ENCODE assay signal across 9 mouse cellular contexts in the genomic region with DNA sequence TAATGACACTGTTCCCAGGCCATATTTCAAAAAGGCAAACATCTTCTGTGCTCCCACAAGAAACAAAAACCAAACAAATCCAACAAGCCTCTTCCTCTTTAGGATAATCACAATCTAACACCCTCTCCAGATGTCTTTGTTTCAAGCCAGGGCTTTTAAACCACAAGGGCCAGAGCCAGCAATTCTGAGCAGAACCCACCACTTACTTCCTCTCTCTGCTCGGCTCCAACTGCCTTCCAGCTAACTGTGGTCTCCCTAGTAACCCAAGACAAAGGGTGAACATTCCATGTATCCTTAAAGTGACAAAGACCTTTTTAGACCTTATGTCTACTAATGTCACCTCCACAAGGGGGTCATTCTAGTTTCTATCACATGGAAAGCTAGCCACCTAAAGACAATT. TPM values are rescaled to one million over a fixed set of nuclear protein-coding genes. Genes with fewer than 3 reads are reported as not detected.
A peak's percentile ranks its signal among the peaks of the same experiment; 100 is the strongest.
DNase-seq lines count a peak whose midpoint lies in the region; ATAC-seq lines count a peak whose summit lies in the region.
"Had no signal": no experiment of that assay in that cellular context is flagged by ENCODE, and none has a peak within 500 bp of the region (broad histone marks: within the 10 kb centered on the region; RNA-seq: fewer than 3 reads in every experiment).

No protein-coding gene starts in this region.

- no peak overlapping the region for H3K4me2 ChIP-seq in neural tube, embryonic 11.5 days (ENCODE audit: low read depth)
- 0 out of 2 replicates have a peak overlapping the region, but pooled peaks have one; percentile 3 for H3K4me2 ChIP-seq in embryonic facial prominence, embryonic 13.5 days
- H3K4me2 ChIP-seq: lung, embryonic 15.5 days had no signal

- intact Hi-C loops in heart, postnatal 36 days (cut with DNase I) = loop anchor here (2.0 kb wide), 1 partner anchor 16 kb away; a partner anchor contains a TSS

- H3K36me3 ChIP-seq in neural tube, embryonic 11.5 days (ENCODE audit: control insufficient read depth, insufficient read depth, low read length) = peaks cover 10% of the 10 kb centered on the region
- peaks cover 35% of the 10 kb centered on the region for H3K36me3 ChIP-seq in embryonic facial prominence, embryonic 13.5 days
- peaks cover 39% of the 10 kb centered on the region for H3K36me3 ChIP-seq in midbrain, embryonic 10.5 days

- peak overlapping the region; percentile 24; the same call in 1 of the 2 replicates for H3K27ac ChIP-seq in neural tube, embryonic 11.5 days (ENCODE audit: low read depth, low read length)
- H3K27ac ChIP-seq in embryonic facial prominence, embryonic 13.5 days = no peak overlapping the region
- peak overlapping the region; percentile 77 for H3K27ac ChIP-seq in midbrain, embryonic 10.5 days (replicated peaks)
- H3K27ac ChIP-seq: lung, embryonic 15.5 days had no signal

- no peaks in the 10 kb centered on the region for H3K27me3 ChIP-seq in neural tube, embryonic 11.5 days (ENCODE audit: control insufficient read depth, insufficient read depth, low read length)
- no peaks in the 10 kb centered on the region for H3K27me3 ChIP-seq in embryonic facial prominence, embryonic 13.5 days
- no peaks in the 10 kb centered on the region for H3K27me3 ChIP-seq in midbrain, embryonic 10.5 days (ENCODE audit: low read depth, poor library complexity, severe bottlenecking)
- H3K27me3 ChIP-seq: lung, embryonic 15.5 days had no signal

- H3K4me3 ChIP-seq in neural tube, embryonic 11.5 days (ENCODE audit: low read depth, low read length) = no peak overlapping the region
- H3K4me3 ChIP-seq in embryonic facial prominence, embryonic 13.5 days = no peak overlapping the region
- peak overlapping the region; percentile 40 for H3K4me3 ChIP-seq in midbrain, embryonic 10.5 days
- H3K4me3 ChIP-seq: lung, embryonic 15.5 days had no signal

- H3K9me3 ChIP-seq in neural tube, embryonic 11.5 days (ENCODE audit: control insufficient read depth, low read length) = no peaks in the 10 kb centered on the region
- H3K9me3 ChIP-seq in embryonic facial prominence, embryonic 13.5 days = no peaks in the 10 kb centered on the region
- H3K9me3 ChIP-seq in midbrain, embryonic 10.5 days (replicated peaks) = no peaks in the 10 kb centered on the region
- H3K9me3 ChIP-seq: lung, embryonic 15.5 days had no signal

- 0% methylated on average over 1 of the region's 1 CpGs for WGBS in neural tube, embryonic 11.5 days
- 3% methylated on average over 1 of the region's 1 CpGs for WGBS in embryonic facial prominence, embryonic 13.5 days
- 2% methylated on average over 1 of the region's 1 CpGs for WGBS in midbrain, embryonic 10.5 days

- 0 out of 2 replicates have a peak overlapping the region, but pooled peaks have one; percentile 2 for H3K9ac ChIP-seq in neural tube, embryonic 11.5 days (ENCODE audit: low read length)
- no peak overlapping the region for H3K9ac ChIP-seq in embryonic facial prominence, embryonic 13.5 days
- H3K9ac ChIP-seq: lung, embryonic 15.5 days had no signal

- peaks cover 8% of the 10 kb centered on the region; the same call in 1 of the 2 replicates for H3K4me1 ChIP-seq in neural tube, embryonic 11.5 days (ENCODE audit: control insufficient read depth, insufficient read depth, low read length)
- H3K4me1 ChIP-seq in embryonic facial prominence, embryonic 13.5 days = peaks cover 12% of the 10 kb centered on the region
- H3K4me1 ChIP-seq in midbrain, embryonic 10.5 days = peaks cover 36% of the 10 kb centered on the region

- peak; percentile 48; the same call in 1 of the 2 replicates for ATAC-seq in neural tube, embryonic 11.5 days (ENCODE audit: insufficient read depth, low FRiP score, low TSS enrichment)
- ATAC-seq in embryonic facial prominence, embryonic 13.5 days (ENCODE audit: insufficient number of reproducible peaks, insufficient read depth, low FRiP score, low TSS enrichment, low read depth) = no peak

- DNase-seq in neural tube, embryonic 11.5 days (ENCODE audit: low spot score) = no peak
- DNase-seq in neural tube, embryonic 10.5 days (ENCODE audit: extremely low spot score, low spot score) = no peak
- peak; percentile 28 to 47 for DNase-seq in heart, postnatal 36 days
- DNase-seq in midbrain, embryonic 10.5 days (ENCODE audit: low spot score) = peak; percentile 45
- DNase-seq in spleen, postnatal 10 days (ENCODE audit: low spot score in 2 of 2) = no peak
- DNase-seq in right cerebral cortex, postnatal 14 days = no peak
- DNase-seq in cerebellum, adult 11 months = no peak

RNA-seq across cellular contexts. Expression of a gene that starts 17.2 kb away (rescaled TPM):
- 31.5 and 32.5 TPM in 2 replicates for polyA plus RNA-seq in neural tube, embryonic 11.5 days (2014; fragmentation: Nextera tagmentation; extraction: Ambion mirVana)
- 36.3 and 36.5 TPM in 2 replicates for polyA plus RNA-seq in embryonic facial prominence, embryonic 13.5 days (2015; fragmentation: Nextera tagmentation; extraction: Ambion mirVana)
- total RNA-seq in heart, postnatal 36 days (2021) = 10 to 100 TPM; 24.4 to 29.0 TPM
- polyA plus RNA-seq in midbrain, embryonic 10.5 days (2016; fragmentation: Nextera tagmentation; extraction: Ambion mirVana) = 30.9 and 34.6 TPM in 2 replicates

RNA-seq across cellular contexts. Expression of a gene that starts 17.3 kb away (rescaled TPM):
- 59.9 and 66.0 TPM in 2 replicates for polyA plus RNA-seq in neural tube, embryonic 11.5 days (2014; fragmentation: Nextera tagmentation; extraction: Ambion mirVana)
- polyA plus RNA-seq in embryonic facial prominence, embryonic 13.5 days (2015; fragmentation: Nextera tagmentation; extraction: Ambion mirVana) = 62.8 and 66.5 TPM in 2 replicates
- 10 to 100 TPM; 59.4 to 60.5 TPM for total RNA-seq in heart, postnatal 36 days (2021)
- polyA plus RNA-seq in midbrain, embryonic 10.5 days (2016; fragmentation: Nextera tagmentation; extraction: Ambion mirVana) = 50.2 TPM in 2 replicates

RNA-seq across cellular contexts. Expression of a gene that starts 32.4 kb away (rescaled TPM):
- polyA plus RNA-seq in neural tube, embryonic 11.5 days (2014; fragmentation: Nextera tagmentation; extraction: Ambion mirVana) = 0.42 TPM in 2 replicates
- polyA plus RNA-seq in embryonic facial prominence, embryonic 13.5 days (2015; fragmentation: Nextera tagmentation; extraction: Ambion mirVana) = 0.70 and 1.4 TPM in 2 replicates
- total RNA-seq in heart, postnatal 36 days (2021) = under 1 TPM in 1 of 2 experiments, not detected in 1; 0.38 TPM
- 0.43 and 0.57 TPM in 2 replicates for polyA plus RNA-seq in midbrain, embryonic 10.5 days (2016; fragmentation: Nextera tagmentation; extraction: Ambion mirVana)

RNA-seq across cellular contexts. Expression of a gene that starts 50.1 kb away (rescaled TPM):
- polyA plus RNA-seq in neural tube, embryonic 11.5 days (2014; fragmentation: Nextera tagmentation; extraction: Ambion mirVana) = 0.30 and 0.81 TPM in 2 replicates
- polyA plus RNA-seq in embryonic facial prominence, embryonic 13.5 days (2015; fragmentation: Nextera tagmentation; extraction: Ambion mirVana) = 0.28 and 0.65 TPM in 2 replicates
- under 1 TPM in 1 of 2 experiments, not detected in 1; 0.25 TPM for total RNA-seq in heart, postnatal 36 days (2021)
- 0.22 and 0.26 TPM in 2 replicates for polyA plus RNA-seq in midbrain, embryonic 10.5 days (2016; fragmentation: Nextera tagmentation; extraction: Ambion mirVana)

Comparison
In these comparisons a context has a peak if more than half of its experiments do, and no peak if none do; other contexts are left out.
1. DNase-seq: peak in heart, postnatal 36 days (2 of 2) and midbrain, embryonic 10.5 days (single experiment); none in neural tube, embryonic 11.5 days (single experiment), neural tube, embryonic 10.5 days (single experiment), spleen, postnatal 10 days (0 of 2), right cerebral cortex, postnatal 14 days (single experiment) and cerebellum, adult 11 months (single experiment).